Comparison of ENCODE assay signal across 9 mouse cellular contexts in the genomic region with DNA sequence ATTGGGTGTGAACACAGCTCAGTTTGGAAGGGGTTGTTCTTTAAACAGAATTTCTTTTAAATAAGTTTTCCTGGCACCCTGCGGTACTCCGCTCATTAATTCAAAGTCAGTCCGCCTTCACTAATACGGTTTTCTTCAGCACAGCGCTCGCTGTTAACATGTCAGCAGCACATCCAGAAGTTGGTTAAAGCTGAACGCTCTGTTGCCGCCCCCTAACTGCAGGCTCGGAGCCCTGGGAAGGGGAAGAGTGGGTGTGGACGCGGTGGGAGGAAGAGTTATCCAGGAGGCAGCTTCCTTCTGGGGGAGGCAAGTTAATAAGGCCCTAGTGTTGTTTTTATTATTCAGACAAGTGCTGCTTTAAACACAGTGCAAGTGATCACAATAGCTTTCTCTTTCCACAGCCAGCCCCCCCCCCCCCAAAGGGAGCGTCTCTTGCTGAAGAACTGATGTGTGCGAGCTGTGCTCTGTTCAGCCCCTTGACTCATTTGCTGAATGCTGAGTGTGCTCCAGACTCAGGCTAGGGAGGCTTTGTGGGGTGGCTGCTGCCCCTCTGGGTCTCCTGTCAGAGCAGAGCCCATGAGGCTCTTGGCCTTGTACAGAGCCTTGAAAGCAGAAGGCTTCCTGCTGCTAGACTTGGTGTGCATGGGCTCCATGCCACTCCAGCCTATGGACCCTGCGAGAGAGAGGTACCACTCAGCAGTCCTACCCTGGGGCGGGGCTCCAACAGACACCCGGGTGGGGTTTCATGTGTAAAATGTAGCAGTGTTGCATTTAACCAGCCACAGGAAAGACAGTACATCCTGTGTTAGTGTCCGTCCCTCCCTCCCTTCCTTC. TPM values are rescaled to one million over a fixed set of nuclear protein-coding genes. Genes with fewer than 3 reads are reported as not detected.
A peak's percentile ranks its signal among the peaks of the same experiment; 100 is the strongest.
DNase-seq lines count a peak whose midpoint lies in the region; ATAC-seq and TF ChIP-seq lines count a peak whose summit lies in the region.
"Had no signal": no experiment of that assay in that cellular context is flagged by ENCODE, and none has a peak within 500 bp of the region (broad histone marks: within the 10 kb centered on the region; RNA-seq: fewer than 3 reads in every experiment).

No protein-coding gene starts in this region.

- WGBS in forebrain, embryonic 15.5 days, result 15% methylated on average over 17 of the region's 17 CpGs
- 35% methylated on average over 17 of the region's 17 CpGs for WGBS in limb, embryonic 14.5 days

- H3K27ac ChIP-seq in gastrocnemius, adult 2 months, result peak overlapping the region; percentile 78
- peak overlapping the region; percentile 57 for H3K27ac ChIP-seq in forebrain, embryonic 15.5 days (replicated peaks)
- peak overlapping the region; percentile 68 for H3K27ac ChIP-seq in limb, embryonic 14.5 days (replicated peaks; ENCODE audit: low read depth, low read length)

- H3K4me1 ChIP-seq in G1E (ENCODE audit: insufficient read depth, low read depth, low read length), result peaks cover 63% of the 10 kb centered on the region
- peaks cover 28% of the 10 kb centered on the region for H3K4me1 ChIP-seq in forebrain, embryonic 15.5 days
- peaks cover 36% of the 10 kb centered on the region for H3K4me1 ChIP-seq in limb, embryonic 14.5 days (ENCODE audit: control insufficient read depth, insufficient read depth, low read length)

- no peaks in the 10 kb centered on the region for H3K9me3 ChIP-seq in G1E (replicated peaks)
- H3K9me3 ChIP-seq in forebrain, embryonic 15.5 days, result no peaks in the 10 kb centered on the region
- H3K9me3 ChIP-seq in limb, embryonic 14.5 days (ENCODE audit: control insufficient read depth, low read length), result no peaks in the 10 kb centered on the region

- intact Hi-C loops in gastrocnemius, adult 2 months (cut with DNase I), result no loop called here

- no peaks in the 10 kb centered on the region for H3K27me3 ChIP-seq in G1E (ENCODE audit: insufficient read depth, low read length)
- no peaks in the 10 kb centered on the region for H3K27me3 ChIP-seq in forebrain, embryonic 15.5 days
- no peaks in the 10 kb centered on the region for H3K27me3 ChIP-seq in limb, embryonic 14.5 days (ENCODE audit: control insufficient read depth, insufficient read depth, low read length)
- H3K27me3 ChIP-seq: CH12.LX had no signal

- peak overlapping the region; percentile 13; the same call in 1 of the 2 replicates for H3K9ac ChIP-seq in forebrain, embryonic 15.5 days (replicated peaks)
- H3K9ac ChIP-seq in limb, embryonic 14.5 days (ENCODE audit: low read depth, low read length, severe bottlenecking), result peak overlapping the region; percentile 38; the same call in 1 of the 2 replicates

- TF ChIP-seq CTCF in gastrocnemius, adult 2 months (IDR thresholded peaks at IDR 0.05), result peak; percentile 23; the same call in 1 of the 2 replicates
- no peak for TF ChIP-seq CTCF in G1E (IDR thresholded peaks at IDR 0.05; ENCODE audit: low read depth, low read length)

- peaks cover 87% of the 10 kb centered on the region for H3K36me3 ChIP-seq in G1E (replicated peaks)
- H3K36me3 ChIP-seq in forebrain, embryonic 15.5 days, result no peaks in the 10 kb centered on the region
- peaks cover 14% of the 10 kb centered on the region for H3K36me3 ChIP-seq in limb, embryonic 14.5 days (ENCODE audit: control insufficient read depth, insufficient read depth, low read length)

- H3K4me2 ChIP-seq in forebrain, embryonic 15.5 days (replicated peaks), result peak overlapping the region; percentile 3; the same call in 1 of the 2 replicates
- peak overlapping the region; percentile 18 for H3K4me2 ChIP-seq in limb, embryonic 14.5 days (replicated peaks; ENCODE audit: low read depth, low read length, severe bottlenecking)

- TF ChIP-seq POLR2A in limb, embryonic 14.5 days (IDR thresholded peaks at IDR 0.05; ENCODE audit: borderline replicate concordance, extremely low read depth, insufficient read depth, insufficient read length), result no peak

- peak overlapping the region; percentile 47 for H3K4me3 ChIP-seq in gastrocnemius, adult 2 months
- peak overlapping the region; percentile 7; the same call in 1 of the 2 replicates for H3K4me3 ChIP-seq in G1E (ENCODE audit: low read depth, low read length)
- no peak overlapping the region for H3K4me3 ChIP-seq in forebrain, embryonic 15.5 days
- no peak overlapping the region for H3K4me3 ChIP-seq in limb, embryonic 14.5 days (replicated peaks; ENCODE audit: low read length)

- no peak for DNase-seq in gastrocnemius, adult 2 months
- no peak for DNase-seq in gastrocnemius, postnatal 10 days
- peak; percentile 39 for DNase-seq in G1E (ENCODE audit: low spot score)
- no peak for DNase-seq in limb, embryonic 14.5 days (ENCODE audit: low spot score)
- no peak for DNase-seq in spleen, postnatal 4 days (ENCODE audit: low spot score in 2 of 2)
- no peak for DNase-seq in yolk sac, embryonic 10.5 days (ENCODE audit: low spot score)
- no peak for DNase-seq in adrenal gland, postnatal 36 days

- no peak for ATAC-seq in G1E (ENCODE audit: extremely low read depth, insufficient number of reproducible peaks, low FRiP score, poor library complexity, severe bottlenecking)
- peak; percentile 61; the same call in 1 of the 2 replicates for ATAC-seq in forebrain, embryonic 15.5 days (replicated peaks)
- no peak for ATAC-seq in limb, embryonic 14.5 days (ENCODE audit: low FRiP score, low read depth)

RNA-seq across cellular contexts. Expression of a gene that starts 20.7 kb away (rescaled TPM):
- 10 to 100 TPM; 52.3 to 52.8 TPM for total RNA-seq in gastrocnemius, adult 2 months (2021)
- total RNA-seq in gastrocnemius, postnatal 10 days (2021), result 10 to 100 TPM; 91.6 to 93.4 TPM
- total RNA-seq in G1E (2014; fragmentation: Nextera tagmentation), result 72.9 and 82.8 TPM in 2 replicates
- total RNA-seq in G1E (2017), result 76.1 and 77.8 TPM in 2 replicates
- polyA plus RNA-seq in G1E (2012), result 88.9 and 95.5 TPM in 2 replicates
- 69.4 and 76.8 TPM in 2 replicates for polyA plus RNA-seq in forebrain, embryonic 15.5 days (2015; fragmentation: Nextera tagmentation; extraction: Ambion mirVana)
- polyA plus RNA-seq in limb, embryonic 14.5 days (2012; rRNA removed), result 72.5 and 85.2 TPM in 2 replicates
- 38.7 and 40.3 TPM in 2 replicates for polyA plus RNA-seq in limb, embryonic 14.5 days (2014; fragmentation: Nextera tagmentation; extraction: Ambion mirVana)
- total RNA-seq in adrenal gland, postnatal 36 days (2021), result 100 to 1,000 TPM; 132 to 163 TPM

Comparison
In these comparisons a context has a peak if more than half of its experiments do, and no peak if none do; other contexts are left out.
1. H3K4me3 ChIP-seq: peak in gastrocnemius, adult 2 months (single experiment) and G1E (single experiment); none in forebrain, embryonic 15.5 days (single experiment) and limb, embryonic 14.5 days (single experiment).
2. Peak in every context shown above with its lines, with median percentiles within 50 percentile points of each other: H3K27ac ChIP-seq.